Mouse (Mus musculus): ENCODE data around the gene St6galnac3. TPM values are rescaled to one million over a fixed set of nuclear protein-coding genes. Genes with fewer than 3 reads are reported as not detected.

St6galnac3 gene
- polyA plus RNA-seq, 1 experiment from 2014 or later = 23.7 TPM

- ATAC-seq (ENCODE audit: insufficient number of reproducible peaks, insufficient read depth, low FRiP score, low read depth) = no peak
- 68% methylated on average over 11 of the region's 11 CpGs for WGBS
Observed at GRCm38 (mm10) chr3:153174336-153175033, 550.5 kb downstream of the St6galnac3 start.

GRCm38 (mm10) chr3:153173567-153173966, 551.4 kb downstream of the St6galnac3 start:
- Histone ChIP-seq H3K9me3 (ENCODE audit: control insufficient read depth, low read length) (no peaks in the 10 kb centered on the region), H3K27ac (replicated peaks in 1 of 2; ENCODE audit: control insufficient read depth in 1 of 2, insufficient read depth in 1 of 2, low read depth in 2 of 2, low read length in 2 of 2) (no peak overlapping the region), H3K4me3 (ENCODE audit: control insufficient read depth in 1 of 2, insufficient read depth in 1 of 2, low read depth in 1 of 2, low read length in 2 of 2) (no peak overlapping the region), H3K27me3 (ENCODE audit: control insufficient read depth, insufficient read depth, low read length) (no peaks in the 10 kb centered on the region), H3K4me1 (ENCODE audit: control insufficient read depth in 2 of 2, insufficient read depth in 2 of 2, low read length in 2 of 2) (no peaks in the 10 kb centered on the region; a peak in 1 of 4 replicates), H3K4me2 (ENCODE audit: low read length) (no peak overlapping the region), H3K36me3 (ENCODE audit: control insufficient read depth, insufficient read depth, low read length) (no peaks in the 10 kb centered on the region), H3K9ac (ENCODE audit: low read length) (no peak overlapping the region)
- WGBS = 58% methylated on average over 2 of the region's 2 CpGs
- no peak for ATAC-seq (ENCODE audit: insufficient number of reproducible peaks, insufficient read depth, low FRiP score, low read depth)

More at GRCm38 (mm10) chr3:153174336-153175033, 550.5 kb downstream of the St6galnac3 start:
- Histone ChIP-seq H3K9ac (ENCODE audit: low read length) (no peak overlapping the region), H3K36me3 (ENCODE audit: control insufficient read depth, insufficient read depth, low read length) (no peaks in the 10 kb centered on the region), H3K27ac (replicated peaks in 1 of 2; ENCODE audit: control insufficient read depth in 1 of 2, insufficient read depth in 1 of 2, low read depth in 2 of 2, low read length in 2 of 2) (no peak overlapping the region), H3K27me3 (ENCODE audit: control insufficient read depth, insufficient read depth, low read length) (no peaks in the 10 kb centered on the region), H3K9me3 (ENCODE audit: control insufficient read depth, low read length) (no peaks in the 10 kb centered on the region), H3K4me3 (ENCODE audit: control insufficient read depth in 1 of 2, insufficient read depth in 1 of 2, low read depth in 1 of 2, low read length in 2 of 2) (no peak overlapping the region), H3K4me2 (ENCODE audit: low read length) (no peak overlapping the region), H3K4me1 (ENCODE audit: control insufficient read depth in 2 of 2, insufficient read depth in 2 of 2, low read length in 2 of 2) (no peaks in the 10 kb centered on the region; a peak in 1 of 4 replicates)

GRCm38 (mm10) chr3:153170146-153170545, 554.8 kb downstream of the St6galnac3 start:
- 81% methylated on average over 4 of the region's 4 CpGs for WGBS
- no peaks in the 10 kb centered on the region; a peak in 1 of 4 replicates for H3K4me1 ChIP-seq (ENCODE audit: control insufficient read depth in 2 of 2, insufficient read depth in 2 of 2, low read length in 2 of 2)
- no peak overlapping the region for H3K4me2 ChIP-seq (ENCODE audit: low read length)
- H3K9me3 ChIP-seq (ENCODE audit: control insufficient read depth, low read length) = no peaks in the 10 kb centered on the region
- no peak overlapping the region for H3K9ac ChIP-seq (ENCODE audit: low read length)
- H3K4me3 ChIP-seq (ENCODE audit: control insufficient read depth in 1 of 2, insufficient read depth in 1 of 2, low read depth in 1 of 2, low read length in 2 of 2) = no peak overlapping the region
- no peak overlapping the region for H3K27ac ChIP-seq (replicated peaks in 1 of 2; ENCODE audit: control insufficient read depth in 1 of 2, insufficient read depth in 1 of 2, low read depth in 2 of 2, low read length in 2 of 2)
- ATAC-seq (ENCODE audit: insufficient number of reproducible peaks, insufficient read depth, low FRiP score, low read depth) = no peak
- no peaks in the 10 kb centered on the region for H3K27me3 ChIP-seq (ENCODE audit: control insufficient read depth, insufficient read depth, low read length)
- no peaks in the 10 kb centered on the region for H3K36me3 ChIP-seq (ENCODE audit: control insufficient read depth, insufficient read depth, low read length)

GRCm38 (mm10) chr3:153169744-153170143, 555.2 kb downstream of the St6galnac3 start:
- ATAC-seq (ENCODE audit: insufficient number of reproducible peaks, insufficient read depth, low FRiP score, low read depth) = no peak

GRCm38 (mm10) chr3:153161676-153162075, 563.3 kb downstream of the St6galnac3 start:
- 13% methylated on average over 9 of the region's 9 CpGs for WGBS
- Histone ChIP-seq H3K9me3 (ENCODE audit: control insufficient read depth, low read length) (no peaks in the 10 kb centered on the region), H3K4me1 (ENCODE audit: control insufficient read depth in 2 of 2, insufficient read depth in 2 of 2, low read length in 2 of 2) (0 out of 4 replicates have a peak, but pooled peaks cover 0 to 2% of the 10 kb centered on the region in 2 experiments), H3K27me3 (ENCODE audit: control insufficient read depth, insufficient read depth, low read length) (no peaks in the 10 kb centered on the region), H3K36me3 (ENCODE audit: control insufficient read depth, insufficient read depth, low read length) (no peaks in the 10 kb centered on the region), H3K9ac (ENCODE audit: low read length) (no peak overlapping the region), H3K4me3 (ENCODE audit: control insufficient read depth in 1 of 2, insufficient read depth in 1 of 2, low read depth in 1 of 2, low read length in 2 of 2) (no peak overlapping the region), H3K27ac (replicated peaks in 1 of 2; ENCODE audit: control insufficient read depth in 1 of 2, insufficient read depth in 1 of 2, low read depth in 2 of 2, low read length in 2 of 2) (no peak overlapping the region), H3K4me2 (ENCODE audit: low read length) (no peak overlapping the region)
- ATAC-seq (ENCODE audit: insufficient number of reproducible peaks, insufficient read depth, low FRiP score, low read depth) = no peak

More at GRCm38 (mm10) chr3:153169744-153170143, 555.2 kb downstream of the St6galnac3 start:
- H3K27ac ChIP-seq (replicated peaks in 1 of 2; ENCODE audit: control insufficient read depth in 1 of 2, insufficient read depth in 1 of 2, low read depth in 2 of 2, low read length in 2 of 2) = no peak overlapping the region
- no peaks in the 10 kb centered on the region for H3K27me3 ChIP-seq (ENCODE audit: control insufficient read depth, insufficient read depth, low read length)
- WGBS = 87% methylated on average over 11 of the region's 11 CpGs
- H3K9ac ChIP-seq (ENCODE audit: low read length) = no peak overlapping the region
- no peaks in the 10 kb centered on the region for H3K9me3 ChIP-seq (ENCODE audit: control insufficient read depth, low read length)
- no peak overlapping the region for H3K4me3 ChIP-seq (ENCODE audit: control insufficient read depth in 1 of 2, insufficient read depth in 1 of 2, low read depth in 1 of 2, low read length in 2 of 2)
- H3K4me2 ChIP-seq (ENCODE audit: low read length) = no peak overlapping the region
- H3K4me1 ChIP-seq (ENCODE audit: control insufficient read depth in 2 of 2, insufficient read depth in 2 of 2, low read length in 2 of 2) = no peaks in the 10 kb centered on the region
- no peaks in the 10 kb centered on the region for H3K36me3 ChIP-seq (ENCODE audit: control insufficient read depth, insufficient read depth, low read length)

- no peak overlapping the region for H3K4me2 ChIP-seq (ENCODE audit: low read length)
- ATAC-seq (ENCODE audit: insufficient number of reproducible peaks, insufficient read depth, low FRiP score, low read depth) = no peak
- no peaks in the 10 kb centered on the region for H3K9me3 ChIP-seq (ENCODE audit: control insufficient read depth, low read length)
- H3K4me1 ChIP-seq (ENCODE audit: control insufficient read depth in 2 of 2, insufficient read depth in 2 of 2, low read length in 2 of 2) = 0 out of 4 replicates have a peak, but pooled peaks cover 0 to 2% of the 10 kb centered on the region in 2 experiments
- H3K27ac ChIP-seq (replicated peaks in 1 of 2; ENCODE audit: control insufficient read depth in 1 of 2, insufficient read depth in 1 of 2, low read depth in 2 of 2, low read length in 2 of 2) = no peak overlapping the region
- 84% methylated on average over 5 of the region's 5 CpGs for WGBS
- no peaks in the 10 kb centered on the region for H3K27me3 ChIP-seq (ENCODE audit: control insufficient read depth, insufficient read depth, low read length)
- H3K4me3 ChIP-seq (ENCODE audit: control insufficient read depth in 1 of 2, insufficient read depth in 1 of 2, low read depth in 1 of 2, low read length in 2 of 2) = no peak overlapping the region
- H3K36me3 ChIP-seq (ENCODE audit: control insufficient read depth, insufficient read depth, low read length) = no peaks in the 10 kb centered on the region
- H3K9ac ChIP-seq (ENCODE audit: low read length) = no peak overlapping the region
Observed at GRCm38 (mm10) chr3:153160683-153161082, 564.3 kb downstream of the St6galnac3 start.

- H3K4me1 ChIP-seq (ENCODE audit: control insufficient read depth in 2 of 2, insufficient read depth in 2 of 2, low read length in 2 of 2) = no peaks in the 10 kb centered on the region
- WGBS = 21% methylated on average over 2 of the region's 2 CpGs
- H3K4me2 ChIP-seq (ENCODE audit: low read length) = no peak overlapping the region
- H3K27me3 ChIP-seq (ENCODE audit: control insufficient read depth, insufficient read depth, low read length) = no peaks in the 10 kb centered on the region
- no peaks in the 10 kb centered on the region for H3K36me3 ChIP-seq (ENCODE audit: control insufficient read depth, insufficient read depth, low read length)
- H3K27ac ChIP-seq (replicated peaks in 1 of 2; ENCODE audit: control insufficient read depth in 1 of 2, insufficient read depth in 1 of 2, low read depth in 2 of 2, low read length in 2 of 2) = no peak overlapping the region
- ATAC-seq (ENCODE audit: insufficient number of reproducible peaks, insufficient read depth, low FRiP score, low read depth) = no peak
- no peak overlapping the region for H3K9ac ChIP-seq (ENCODE audit: low read length)
- no peak overlapping the region for H3K4me3 ChIP-seq (ENCODE audit: control insufficient read depth in 1 of 2, insufficient read depth in 1 of 2, low read depth in 1 of 2, low read length in 2 of 2)
- H3K9me3 ChIP-seq (ENCODE audit: control insufficient read depth, low read length) = no peaks in the 10 kb centered on the region
Observed at GRCm38 (mm10) chr3:153148887-153149286, 576.1 kb downstream of the St6galnac3 start.

Data from heart, embryonic 14.5 days (tissue).